Mouse (Mus musculus) retina, postnatal 7 days (tissue): ENCODE data around the gene Slc28a3.
A peak's percentile ranks its signal among the peaks of the same experiment; 100 is the strongest.

Source experiments
- DNase-seq: peaks from one replicate; pipeline ENCODE4 v3.0.0-alpha.2; 2012; ENCODE audit warnings: low read depth, low spot score

The Slc28a3 gene

DNA sequence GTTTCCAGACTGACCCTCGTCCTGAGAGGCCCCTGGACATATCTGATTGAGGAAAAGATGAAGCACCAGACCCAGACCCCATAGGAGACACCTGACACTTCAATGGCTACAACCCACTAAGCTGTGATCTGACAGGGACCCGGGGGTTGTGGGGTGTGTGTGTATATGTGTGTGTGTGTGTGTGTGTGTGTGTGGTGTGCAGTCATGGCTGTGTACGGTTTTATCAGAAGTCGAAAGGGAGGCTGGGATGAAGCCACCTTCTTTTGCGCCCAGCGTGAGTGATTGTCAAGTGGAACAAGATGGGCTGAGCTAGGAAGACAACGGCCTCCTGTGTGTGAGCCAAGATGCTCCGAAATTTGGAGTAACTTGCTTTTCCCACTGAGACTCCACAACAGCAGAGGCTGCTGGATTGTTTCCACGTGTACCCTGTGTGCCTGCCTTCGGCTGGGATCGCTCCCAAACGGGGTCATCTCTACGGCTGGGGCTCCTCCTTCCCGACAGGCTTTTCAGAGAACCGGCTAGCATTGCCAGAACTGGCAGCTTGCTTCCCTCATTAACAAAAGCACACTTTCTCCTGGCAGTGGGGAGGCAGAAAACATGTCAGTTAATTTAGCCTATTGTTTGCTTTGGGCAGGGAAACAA is 50.1 kb downstream of the Slc28a3 start:
- DNase-seq, result peak; percentile 29

DNA sequence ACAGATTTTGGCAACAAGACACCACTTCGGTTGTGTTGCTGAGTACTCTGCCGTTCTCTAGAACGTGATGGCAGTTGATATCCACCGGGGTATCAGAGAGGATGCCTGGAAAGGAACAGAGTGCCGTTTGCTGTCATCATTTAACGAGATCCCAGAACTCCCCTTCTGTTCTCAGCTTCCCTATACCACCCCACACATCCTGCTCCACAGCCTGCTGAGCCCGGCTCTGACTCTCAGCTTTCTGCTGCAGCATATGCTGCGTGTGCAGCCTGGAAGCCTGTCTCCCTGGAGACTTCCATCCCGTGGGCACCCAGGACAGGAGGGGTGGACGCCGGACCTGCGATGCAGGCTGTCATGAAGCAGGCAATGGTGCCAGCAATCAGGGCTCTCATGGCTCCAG is 52.5 kb downstream of the Slc28a3 start:
- no peak for DNase-seq

- DNase-seq, result no peak
Measured at GRCm38 (mm10) chr13:58556018-58556417, 54.7 kb downstream of the Slc28a3 start.

GRCm38 (mm10) chr13:58555561-58555960 is 55.1 kb downstream of the Slc28a3 start:
- DNase-seq, result no peak

DNA sequence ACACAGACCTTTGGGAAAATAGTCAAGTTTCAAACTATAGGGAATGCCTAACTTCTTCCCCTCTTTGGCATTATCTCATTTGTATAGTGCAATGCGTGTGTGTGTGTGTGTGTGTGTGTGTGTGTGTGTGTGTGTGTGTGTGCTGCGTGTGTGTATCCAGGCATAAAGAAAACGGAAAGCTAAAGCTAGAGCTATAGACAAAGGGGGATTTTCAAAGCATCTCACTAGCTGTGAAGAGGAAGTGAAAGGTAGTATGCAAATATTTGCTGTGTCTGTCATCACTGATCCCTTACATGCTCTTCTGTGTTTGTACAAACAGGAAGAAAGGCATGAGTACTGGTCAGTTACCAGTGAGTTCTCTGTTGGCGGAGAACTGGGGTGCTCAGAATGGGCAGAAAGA is 58.8 kb downstream of the Slc28a3 start:
- no peak for DNase-seq

DNA sequence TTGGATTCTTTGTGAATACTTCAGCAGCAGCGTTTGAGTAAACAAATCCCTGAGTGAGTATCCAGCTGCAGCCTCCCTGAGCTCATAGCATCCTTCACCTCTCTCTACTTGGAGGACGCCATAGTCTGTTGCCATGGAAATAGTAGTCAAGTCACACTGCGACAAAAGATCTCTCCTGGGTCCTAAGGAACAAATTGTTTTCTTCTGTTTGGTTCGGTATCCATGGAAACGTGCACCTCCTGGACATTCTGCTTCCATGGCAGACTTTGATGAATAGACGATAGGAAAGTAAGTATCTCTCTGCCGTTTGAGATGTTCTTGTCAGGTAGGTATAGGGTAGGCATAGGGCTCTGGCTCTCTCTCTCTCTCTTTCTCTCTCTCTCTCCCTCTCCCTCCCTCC is 63.1 kb downstream of the Slc28a3 start:
- DNase-seq, result no peak

- DNase-seq, result no peak
Measured at GRCm38 (mm10) chr13:58543688-58544408, 66.8 kb downstream of the Slc28a3 start.

GRCm38 (mm10) chr13:58543066-58543465 is 67.6 kb downstream of the Slc28a3 start:
- peak; percentile 59 for DNase-seq

- no peak for DNase-seq
Measured at GRCm38 (mm10) chr13:58542601-58543041, 68.1 kb downstream of the Slc28a3 start.

- no peak for DNase-seq
Measured at GRCm38 (mm10) chr13:58542167-58542566, 68.5 kb downstream of the Slc28a3 start.

DNA sequence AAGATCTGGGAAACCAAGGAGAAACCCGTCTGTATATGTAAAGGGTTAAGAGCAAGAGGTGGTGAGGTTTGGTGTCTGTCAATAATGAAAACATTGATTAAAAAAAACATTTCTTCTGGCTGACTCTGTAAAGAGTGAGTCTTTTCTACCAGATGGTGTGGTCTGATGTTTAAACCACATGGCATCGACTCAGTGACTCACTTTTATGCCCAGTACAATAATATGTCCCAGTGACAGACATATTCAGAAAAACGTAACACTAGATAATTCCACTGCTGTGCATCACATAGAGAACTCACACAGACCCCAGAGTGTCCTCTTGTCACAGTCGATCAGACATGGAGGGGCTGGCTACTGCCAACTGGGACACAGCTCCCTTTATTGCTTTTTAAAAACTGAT is 69.1 kb downstream of the Slc28a3 start:
- DNase-seq, result no peak

GRCm38 (mm10) chr13:58538966-58539365 is 71.7 kb downstream of the Slc28a3 start:
- peak; percentile 58 for DNase-seq

DNA sequence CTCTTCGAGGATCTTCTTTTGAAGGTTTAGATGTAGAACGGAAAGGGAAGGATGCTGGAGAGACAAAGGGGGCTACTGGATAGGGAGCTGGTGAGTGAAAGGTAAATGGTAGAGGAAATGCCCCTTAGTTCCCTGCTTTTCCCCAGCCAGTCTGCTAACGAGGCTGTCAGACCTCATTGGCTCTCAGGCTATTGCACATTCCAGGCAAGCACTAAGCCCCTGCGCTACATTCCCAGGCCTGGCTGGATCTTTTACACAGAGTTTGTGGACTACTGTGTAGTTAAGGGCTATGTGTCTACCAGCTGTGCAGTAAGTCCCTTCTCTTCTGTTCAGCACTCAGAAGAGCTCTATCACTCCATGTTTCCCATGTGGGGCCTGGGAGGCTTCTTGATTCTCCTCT is 72.3 kb downstream of the Slc28a3 start:
- no peak for DNase-seq

GRCm38 (mm10) chr13:58537916-58538233 is 72.8 kb downstream of the Slc28a3 start:
- DNase-seq, result no peak

- no peak for DNase-seq
Measured at GRCm38 (mm10) chr13:58537232-58537915, 73.3 kb downstream of the Slc28a3 start.

GRCm38 (mm10) chr13:58536466-58537231 is 74.0 kb downstream of the Slc28a3 start:
- DNase-seq, result no peak

DNA sequence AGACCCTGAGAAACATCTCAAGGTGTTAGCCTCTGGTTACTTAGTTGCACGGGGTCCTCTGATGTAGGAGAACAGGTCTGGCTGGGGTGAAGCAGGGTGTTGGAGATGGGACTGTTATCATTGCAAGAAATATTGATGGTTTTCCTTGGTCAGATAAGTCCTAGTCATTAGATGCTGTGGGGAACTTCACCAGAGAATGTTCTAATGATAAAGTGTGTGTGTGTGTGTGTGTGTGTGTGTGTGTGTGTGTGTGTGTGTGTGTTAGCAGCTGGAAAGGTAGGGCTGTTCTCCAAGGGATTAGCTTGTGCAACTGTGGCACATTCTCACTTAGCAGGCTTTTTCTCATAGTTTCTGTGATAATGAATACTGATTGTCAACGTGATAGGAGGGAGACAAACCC is 75.4 kb downstream of the Slc28a3 start:
- no peak for DNase-seq

GRCm38 (mm10) chr13:58534861-58535260 is 75.8 kb downstream of the Slc28a3 start:
- DNase-seq, result no peak

DNA sequence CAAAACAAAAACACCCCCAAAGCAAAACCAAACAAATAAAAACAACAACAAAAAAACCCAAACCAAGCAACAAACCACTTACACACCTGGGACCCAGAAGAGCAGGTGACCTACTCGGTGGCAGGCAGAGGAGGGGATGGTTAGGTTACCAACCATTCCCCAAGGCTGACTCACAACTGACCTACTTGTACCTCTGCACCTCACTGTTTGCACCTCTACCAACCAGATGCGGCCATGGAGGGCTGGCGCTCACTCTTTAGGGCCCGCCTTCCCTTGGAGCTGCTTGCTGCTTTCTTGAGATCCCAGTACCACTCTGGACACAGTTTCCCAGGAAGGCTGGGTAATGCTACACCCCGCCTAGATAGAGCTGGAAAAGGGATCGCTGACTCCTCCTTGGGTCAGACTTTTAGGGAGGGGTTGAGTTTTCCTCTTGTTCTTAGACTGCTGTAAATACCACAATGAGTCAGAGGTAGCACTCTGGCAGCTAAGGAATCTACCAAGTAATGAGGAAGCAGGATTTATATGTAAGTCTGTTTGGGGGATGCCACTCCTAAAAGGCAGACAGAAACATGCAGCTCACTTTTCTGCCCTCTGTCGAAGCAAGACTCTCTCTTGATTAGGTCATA is 76.3 kb downstream of the Slc28a3 start:
- no peak for DNase-seq

DNA sequence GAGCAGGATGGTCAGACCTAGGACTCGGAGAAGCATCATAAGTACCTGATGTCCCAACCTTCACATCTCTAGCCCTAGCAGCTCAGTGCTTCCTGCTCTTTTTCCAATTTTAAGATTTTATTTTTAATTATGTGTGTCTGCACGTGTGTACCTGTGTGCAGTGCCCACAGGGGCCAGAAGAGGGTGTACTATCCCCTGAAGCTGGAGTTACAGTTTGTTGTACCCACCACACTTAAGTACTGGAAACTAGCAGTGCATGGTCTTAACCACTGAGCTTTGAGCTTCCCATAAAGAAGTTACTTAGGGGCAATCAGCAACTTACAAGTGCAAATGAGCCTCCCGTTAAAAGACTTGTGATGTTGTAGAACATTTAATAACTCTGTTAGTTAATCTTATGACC is 86.1 kb downstream of the Slc28a3 start:
- DNase-seq, result no peak

- DNase-seq, result no peak
Measured at GRCm38 (mm10) chr13:58523761-58524117, 86.9 kb downstream of the Slc28a3 start.
